Mouse (Mus musculus) stomach, postnatal 0 days (tissue): ENCODE data around the gene Trdn.

ENCODE experiments used
- CTCF ChIP-seq: IDR thresholded peaks from 2 replicates; pipeline ENCODE4 v1.5.1; 2016; ENCODE audit warnings: antibody characterized with exemption, low read depth, mild to moderate bottlenecking, moderate library complexity
- EP300 ChIP-seq: optimal IDR thresholded peaks from 2 replicates; pipeline ENCODE3; 2016; ENCODE audit warnings: antibody characterized with exemption

- no peak for TF ChIP-seq CTCF
- no peak for TF ChIP-seq EP300
Measured at GRCm38 (mm10) chr10:33195919-33196318, 115.6 kb downstream of the Trdn start.
